In genomic region chr16:32454646-32455045, GRCm38 (mm10) we compare ENCODE assay signal across 28 mouse cellular contexts. TPM values are rescaled to one million over a fixed set of nuclear protein-coding genes. Genes with fewer than 3 reads are reported as not detected.
A peak's percentile ranks its signal among the peaks of the same experiment; 100 is the strongest.
DNase-seq lines count a peak whose midpoint lies in the region; ATAC-seq and TF ChIP-seq lines count a peak whose summit lies in the region.
"Had no signal": no experiment of that assay in that cellular context is flagged by ENCODE, and none has a peak within 500 bp of the region (broad histone marks: within the 10 kb centered on the region; RNA-seq: fewer than 3 reads in every experiment).

No protein-coding gene starts in this region.

- no peaks in the 10 kb centered on the region for H3K27me3 ChIP-seq in embryonic facial prominence, embryonic 14.5 days (replicated peaks; ENCODE audit: control insufficient read depth, insufficient read depth, low read length)
- no peaks in the 10 kb centered on the region for H3K27me3 ChIP-seq in limb, embryonic 13.5 days
- H3K27me3 ChIP-seq: neural tube, embryonic 12.5 days had no signal

- intact Hi-C loops in left cerebral cortex, adult 2 months (cut with DNase I) = loop anchor here (5.0 kb wide), 1 partner anchor 192 kb away; no protein-coding TSS in a partner anchor

- no peak for DNase-seq in layer of hippocampus, adult 2 months (ENCODE audit: low spot score in 2 of 2)
- no peak for DNase-seq in layer of hippocampus, adult 18-20 months (ENCODE audit: low spot score in 2 of 2)
- DNase-seq in embryo, embryonic 11.5 days (ENCODE audit: low read depth, low spot score) = peak; percentile 8
- peak; percentile 64 for DNase-seq in embryonic facial prominence, embryonic 14.5 days (ENCODE audit: low spot score)
- DNase-seq in thymus, postnatal 4 days = no peak
- DNase-seq in left cerebral cortex, adult 2 months (ENCODE audit: extremely low spot score in 1 of 2, low spot score in 2 of 2) = no peak
- DNase-seq: B cell, adult 2 months; cerebellum, adult 18-20 months; cerebellum, postnatal 36 days; forebrain, postnatal 0 days; kidney, adult 2 months; kidney, postnatal 14 days; lung, embryonic 14.5 days; lung, postnatal 4 days; thymus, postnatal 36 days had no signal

- 44% methylated on average over 5 of the region's 5 CpGs for WGBS in embryonic facial prominence, embryonic 14.5 days
- 28% methylated on average over 5 of the region's 5 CpGs for WGBS in limb, embryonic 13.5 days

- H3K9me3 ChIP-seq in embryonic facial prominence, embryonic 14.5 days (ENCODE audit: control insufficient read depth, low read length) = no peaks in the 10 kb centered on the region
- H3K9me3 ChIP-seq in limb, embryonic 13.5 days = no peaks in the 10 kb centered on the region
- H3K9me3 ChIP-seq: neural tube, embryonic 12.5 days had no signal

- no peak for TF ChIP-seq CTCF in layer of hippocampus, adult 2 months (conservative IDR thresholded peaks at IDR 0.05)
- TF ChIP-seq CTCF in left cerebral cortex, adult 2 months (IDR thresholded peaks at IDR 0.05) = no peak

- ATAC-seq in embryonic facial prominence, embryonic 14.5 days (ENCODE audit: low read depth) = 0 out of 2 replicates have a peak, but pooled peaks have one; percentile 18
- ATAC-seq in limb, embryonic 13.5 days (ENCODE audit: low FRiP score, low read depth) = no peak
- ATAC-seq: forebrain, postnatal 0 days; inflammation-experienced regulatory T-cells, adult 6 months had no signal

- H3K36me3 ChIP-seq in embryonic facial prominence, embryonic 14.5 days (ENCODE audit: control insufficient read depth, insufficient read depth, low read length) = peaks cover 8% of the 10 kb centered on the region
- peaks cover 39% of the 10 kb centered on the region for H3K36me3 ChIP-seq in limb, embryonic 13.5 days

- no peak overlapping the region for H3K4me3 ChIP-seq in layer of hippocampus, adult 2 months
- H3K4me3 ChIP-seq in embryonic facial prominence, embryonic 14.5 days (ENCODE audit: low read depth, low read length) = no peak overlapping the region
- H3K4me3 ChIP-seq in limb, embryonic 13.5 days = no peak overlapping the region
- no peak overlapping the region for H3K4me3 ChIP-seq in left cerebral cortex, adult 2 months
- H3K4me3 ChIP-seq: erythroblast, embryonic 14.5 days; neural tube, embryonic 12.5 days had no signal

- peak overlapping the region; percentile 49 for H3K27ac ChIP-seq in layer of hippocampus, adult 2 months
- peak overlapping the region; percentile 74 for H3K27ac ChIP-seq in embryonic facial prominence, embryonic 14.5 days (replicated peaks; ENCODE audit: low read depth, low read length)
- H3K27ac ChIP-seq in limb, embryonic 13.5 days = peak overlapping the region; percentile 61
- no peak overlapping the region for H3K27ac ChIP-seq in left cerebral cortex, adult 2 months
- H3K27ac ChIP-seq: neural tube, embryonic 12.5 days had no signal

- no peak overlapping the region for H3K9ac ChIP-seq in embryonic facial prominence, embryonic 14.5 days (ENCODE audit: low read depth, low read length)
- no peak overlapping the region for H3K9ac ChIP-seq in limb, embryonic 13.5 days
- H3K9ac ChIP-seq: forebrain, postnatal 0 days; lung, embryonic 14.5 days; neural tube, embryonic 12.5 days had no signal

- peak overlapping the region; percentile 11; the same call in 1 of the 2 replicates for H3K4me2 ChIP-seq in embryonic facial prominence, embryonic 14.5 days (ENCODE audit: low read depth, low read length)
- peak overlapping the region; percentile 36 for H3K4me2 ChIP-seq in limb, embryonic 13.5 days (replicated peaks)
- H3K4me2 ChIP-seq: lung, embryonic 14.5 days; midbrain, embryonic 11.5 days; neural tube, embryonic 12.5 days had no signal

- no peaks in the 10 kb centered on the region for H3K4me1 ChIP-seq in embryonic facial prominence, embryonic 14.5 days (ENCODE audit: control insufficient read depth, insufficient read depth, low read length)
- H3K4me1 ChIP-seq in limb, embryonic 13.5 days = peaks cover 12% of the 10 kb centered on the region; the same call in 1 of the 2 replicates
- H3K4me1 ChIP-seq: neural tube, embryonic 12.5 days had no signal

RNA-seq across cellular contexts. Expression of gene Pcyt1a, which starts 23.9 kb away (rescaled TPM):
- 10 to 100 TPM; 32.6 to 33.7 TPM for total RNA-seq in layer of hippocampus, adult 2 months (2021)
- total RNA-seq in layer of hippocampus, adult 18-20 months (2021) = 10 to 100 TPM; 31.0 to 36.9 TPM
- 43.2 and 45.7 TPM in 2 replicates for polyA plus RNA-seq in embryonic facial prominence, embryonic 14.5 days (2014; fragmentation: Nextera tagmentation; extraction: Ambion mirVana)
- polyA plus RNA-seq in limb, embryonic 13.5 days (2015; fragmentation: Nextera tagmentation; extraction: Ambion mirVana) = 43.3 and 45.6 TPM in 2 replicates
- 10 to 100 TPM; 39.6 to 42.7 TPM for total RNA-seq in left cerebral cortex, adult 2 months (2021)

RNA-seq across cellular contexts. Expression of gene Slc51a, which starts 33.0 kb away (rescaled TPM):
- not detected for total RNA-seq in layer of hippocampus, adult 2 months (2021)
- total RNA-seq in layer of hippocampus, adult 18-20 months (2021) = not detected
- 0.29 TPM in 2 replicates for polyA plus RNA-seq in embryonic facial prominence, embryonic 14.5 days (2014; fragmentation: Nextera tagmentation; extraction: Ambion mirVana)
- polyA plus RNA-seq in limb, embryonic 13.5 days (2015; fragmentation: Nextera tagmentation; extraction: Ambion mirVana) = 0.46 and 0.56 TPM in 2 replicates
- not detected for total RNA-seq in left cerebral cortex, adult 2 months (2021)
- total RNA-seq: forebrain, postnatal 0 days; gastrocnemius, adult 18-20 months; gastrocnemius, postnatal 4 days; left cerebral cortex, adult 18-20 months; liver, adult 2 months had no signal
- polyA plus RNA-seq: erythroblast, embryonic 14.5 days; inflammation-experienced regulatory T-cells, adult 6 months had no signal

RNA-seq across cellular contexts. Expression of gene Tctex1d2, which starts 35.1 kb away (rescaled TPM):
- 10 to 100 TPM; 11.8 to 14.3 TPM for total RNA-seq in layer of hippocampus, adult 2 months (2021)
- 10 to 100 TPM; 11.9 to 15.5 TPM for total RNA-seq in layer of hippocampus, adult 18-20 months (2021)
- 29.2 and 30.4 TPM in 2 replicates for polyA plus RNA-seq in embryonic facial prominence, embryonic 14.5 days (2014; fragmentation: Nextera tagmentation; extraction: Ambion mirVana)
- 25.5 and 29.5 TPM in 2 replicates for polyA plus RNA-seq in limb, embryonic 13.5 days (2015; fragmentation: Nextera tagmentation; extraction: Ambion mirVana)
- total RNA-seq in left cerebral cortex, adult 2 months (2021) = 10 to 100 TPM; 13.6 to 14.9 TPM
- polyA plus RNA-seq: erythroblast, embryonic 14.5 days had no signal

RNA-seq across cellular contexts. Expression of gene Zdhhc19, which starts 41.4 kb away (rescaled TPM):
- total RNA-seq in layer of hippocampus, adult 2 months (2021) = not detected
- not detected for total RNA-seq in layer of hippocampus, adult 18-20 months (2021)
- not detected in 2 replicates for polyA plus RNA-seq in embryonic facial prominence, embryonic 14.5 days (2014; fragmentation: Nextera tagmentation; extraction: Ambion mirVana)
- polyA plus RNA-seq in limb, embryonic 13.5 days (2015; fragmentation: Nextera tagmentation; extraction: Ambion mirVana) = not detected in 2 replicates
- not detected for total RNA-seq in left cerebral cortex, adult 2 months (2021)
- total RNA-seq: adrenal gland, postnatal 4 days; forebrain, postnatal 0 days; gastrocnemius, adult 18-20 months; gastrocnemius, postnatal 4 days; left cerebral cortex, adult 18-20 months; liver, adult 2 months; monocyte, adult 5-6 weeks had no signal
- polyA plus RNA-seq: erythroblast, embryonic 14.5 days; forebrain, postnatal 0 days; heart, postnatal 0 days; hindbrain, embryonic 11.5 days; liver, adult 2 months; lung, embryonic 14.5 days; midbrain, embryonic 11.5 days; neural tube, embryonic 12.5 days had no signal

RNA-seq across cellular contexts. Expression of gene Tm4sf19, which starts 54.3 kb away (rescaled TPM):
- not detected for total RNA-seq in layer of hippocampus, adult 2 months (2021)
- total RNA-seq in layer of hippocampus, adult 18-20 months (2021) = not detected
- 0.14 TPM in 1 of 2 replicates, not detected in the other for polyA plus RNA-seq in embryonic facial prominence, embryonic 14.5 days (2014; fragmentation: Nextera tagmentation; extraction: Ambion mirVana)
- not detected in 2 replicates for polyA plus RNA-seq in limb, embryonic 13.5 days (2015; fragmentation: Nextera tagmentation; extraction: Ambion mirVana)
- total RNA-seq in left cerebral cortex, adult 2 months (2021) = not detected
- total RNA-seq: adrenal gland, postnatal 4 days; gastrocnemius, adult 18-20 months; gastrocnemius, postnatal 4 days; left cerebral cortex, adult 18-20 months; liver, adult 2 months; monocyte, adult 5-6 weeks had no signal
- polyA plus RNA-seq: erythroblast, embryonic 14.5 days; forebrain, postnatal 0 days; heart, postnatal 0 days; hindbrain, embryonic 11.5 days; inflammation-experienced regulatory T-cells, adult 6 months; liver, adult 2 months; lung, embryonic 14.5 days; midbrain, embryonic 11.5 days; neural tube, embryonic 12.5 days had no signal

Comparison
In these comparisons a context has a peak if more than half of its experiments do, and no peak if none do; other contexts are left out.
1. DNase-seq: peak in embryo, embryonic 11.5 days (single experiment) and embryonic facial prominence, embryonic 14.5 days (single experiment); none in layer of hippocampus, adult 2 months (0 of 2), layer of hippocampus, adult 18-20 months (0 of 2), thymus, postnatal 4 days (single experiment) and left cerebral cortex, adult 2 months (0 of 2).